Mouse (Mus musculus) thymus, postnatal 14 days (tissue): ENCODE data around the gene Morf4l1.
"Not testable (repeated sequence)": the region's sequence is repeated elsewhere in the genome, so short reads cannot be mapped to it uniquely, and the experiment has no call there.

Experiments
- DNase-seq: peaks from one replicate; pipeline ENCODE4 v3.0.0; 2021

Gene Morf4l1

GRCm38 (mm10) chr9:90113651-90114566 is 665 bp downstream of the Morf4l1 start:
- peak; percentile 94 for DNase-seq

- DNase-seq: no peak
These were observed 1.4 kb downstream of the Morf4l1 start for GRCm38 (mm10) chr9:90113151-90113550.

GRCm38 (mm10) chr9:90109386-90109785 is 5.2 kb downstream of the Morf4l1 start:
- no peak for DNase-seq

- no peak for DNase-seq
These were observed 6.3 kb downstream of the Morf4l1 start for GRCm38 (mm10) chr9:90108272-90108671.

- no peak for DNase-seq
These were observed 7.7 kb downstream of the Morf4l1 start for GRCm38 (mm10) chr9:90106915-90107314.

GRCm38 (mm10) chr9:90105462-90105861 is 9.1 kb downstream of the Morf4l1 start:
- DNase-seq: no peak

GRCm38 (mm10) chr9:90100760-90101159 is 13.8 kb downstream of the Morf4l1 start:
- DNase-seq: no peak

GRCm38 (mm10) chr9:90098934-90099333 is 15.6 kb downstream of the Morf4l1 start:
- no peak for DNase-seq

- no peak for DNase-seq
These were observed 25.1 kb downstream of the Morf4l1 start for GRCm38 (mm10) chr9:90089339-90090104.

- no peak for DNase-seq
These were observed 26.6 kb downstream of the Morf4l1 start for GRCm38 (mm10) chr9:90087906-90088485.

GRCm38 (mm10) chr9:90084766-90085468 is 29.7 kb downstream of the Morf4l1 start:
- DNase-seq: no peak

- DNase-seq: no peak
These were observed 30.4 kb downstream of the Morf4l1 start for GRCm38 (mm10) chr9:90084152-90084551.

GRCm38 (mm10) chr9:90082992-90083391 is 31.6 kb downstream of the Morf4l1 start:
- DNase-seq: no peak

GRCm38 (mm10) chr9:90081961-90082360 is 32.6 kb downstream of the Morf4l1 start:
- not testable (repeated sequence) for DNase-seq

- peak; percentile 63 for DNase-seq
These were observed 37.6 kb downstream of the Morf4l1 start for GRCm38 (mm10) chr9:90076849-90077461.

- DNase-seq: no peak
These were observed 38.4 kb downstream of the Morf4l1 start for GRCm38 (mm10) chr9:90076131-90076530.

GRCm38 (mm10) chr9:90075336-90075735 is 39.2 kb downstream of the Morf4l1 start:
- DNase-seq: no peak

GRCm38 (mm10) chr9:90070174-90070573 is 44.4 kb downstream of the Morf4l1 start:
- no peak for DNase-seq

- no peak for DNase-seq
These were observed 45.1 kb downstream of the Morf4l1 start for GRCm38 (mm10) chr9:90069485-90069884.

GRCm38 (mm10) chr9:90068786-90069185 is 45.8 kb downstream of the Morf4l1 start:
- DNase-seq: no peak

- no peak for DNase-seq
These were observed 47.2 kb downstream of the Morf4l1 start for GRCm38 (mm10) chr9:90067341-90067740.

GRCm38 (mm10) chr9:90060932-90061331 is 53.6 kb downstream of the Morf4l1 start:
- DNase-seq: not testable (repeated sequence)

- no peak for DNase-seq
These were observed 54.0 kb downstream of the Morf4l1 start for GRCm38 (mm10) chr9:90060574-90060875.
